Mouse (Mus musculus) NIH3T3 (cell line): ENCODE measurements at regions not wholly inside any gene's neighbourhood (a gene's known extent, or its start where the extent isn't known, plus 50 kb on each side); places are given as distances from the start of the nearest gene placed in this dataset.

Experiments
- DNase-seq: peaks from one replicate; pipeline ENCODE4 v3.0.0-alpha.2; 2012; ENCODE audit warnings: low read depth

DNA sequence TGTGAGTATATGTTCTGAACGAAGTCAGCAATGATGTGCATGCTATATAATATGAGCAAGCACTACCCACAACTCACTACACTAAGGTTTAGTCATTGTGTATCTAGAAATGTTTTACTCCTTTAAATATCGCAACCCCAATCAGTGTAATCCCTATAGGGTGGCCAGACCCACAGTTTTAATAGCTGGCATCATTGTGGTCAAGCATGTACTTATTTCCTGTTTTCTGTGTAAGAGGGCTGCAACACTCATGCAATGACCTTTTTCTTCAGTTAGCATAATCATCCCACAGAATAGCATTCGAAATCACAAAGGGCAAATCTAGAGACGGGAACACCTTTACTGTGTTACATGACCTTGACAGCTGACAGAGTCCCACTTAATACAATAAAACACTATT, 333.3 kb downstream of the Insc start:
- no peak for DNase-seq

DNA sequence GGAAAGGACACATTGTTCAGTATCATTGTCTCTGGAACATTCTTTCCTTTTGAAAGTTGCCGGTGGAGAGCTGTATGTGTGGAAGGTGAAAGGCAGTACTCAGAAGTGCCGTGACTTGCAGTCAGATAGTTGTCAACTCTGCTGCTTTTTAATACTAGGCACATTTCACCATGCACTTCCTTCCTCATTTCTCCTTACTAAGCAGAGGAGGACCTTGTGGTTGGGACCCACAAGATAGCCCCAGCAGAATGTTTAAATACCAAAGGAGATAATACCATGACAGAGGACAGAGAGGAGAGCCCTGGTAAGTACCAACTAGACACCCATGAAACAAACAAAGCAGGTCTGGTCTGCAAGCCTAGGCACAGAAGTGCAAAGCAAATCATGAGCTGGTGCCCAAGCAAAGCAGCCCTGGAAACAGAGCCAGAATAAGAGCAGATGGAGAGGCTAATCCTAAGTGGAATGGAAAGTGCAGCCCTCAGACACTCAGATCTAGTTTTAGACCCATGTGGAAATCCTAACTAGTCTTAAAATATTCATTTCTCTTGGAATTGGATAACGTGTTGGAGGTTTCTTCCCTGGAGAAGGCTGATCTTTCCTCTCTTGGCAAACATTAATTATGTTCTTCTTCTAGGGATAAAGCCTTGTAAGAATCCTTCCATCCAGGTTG, 341.4 kb downstream of the Insc start:
- no peak for DNase-seq

DNA sequence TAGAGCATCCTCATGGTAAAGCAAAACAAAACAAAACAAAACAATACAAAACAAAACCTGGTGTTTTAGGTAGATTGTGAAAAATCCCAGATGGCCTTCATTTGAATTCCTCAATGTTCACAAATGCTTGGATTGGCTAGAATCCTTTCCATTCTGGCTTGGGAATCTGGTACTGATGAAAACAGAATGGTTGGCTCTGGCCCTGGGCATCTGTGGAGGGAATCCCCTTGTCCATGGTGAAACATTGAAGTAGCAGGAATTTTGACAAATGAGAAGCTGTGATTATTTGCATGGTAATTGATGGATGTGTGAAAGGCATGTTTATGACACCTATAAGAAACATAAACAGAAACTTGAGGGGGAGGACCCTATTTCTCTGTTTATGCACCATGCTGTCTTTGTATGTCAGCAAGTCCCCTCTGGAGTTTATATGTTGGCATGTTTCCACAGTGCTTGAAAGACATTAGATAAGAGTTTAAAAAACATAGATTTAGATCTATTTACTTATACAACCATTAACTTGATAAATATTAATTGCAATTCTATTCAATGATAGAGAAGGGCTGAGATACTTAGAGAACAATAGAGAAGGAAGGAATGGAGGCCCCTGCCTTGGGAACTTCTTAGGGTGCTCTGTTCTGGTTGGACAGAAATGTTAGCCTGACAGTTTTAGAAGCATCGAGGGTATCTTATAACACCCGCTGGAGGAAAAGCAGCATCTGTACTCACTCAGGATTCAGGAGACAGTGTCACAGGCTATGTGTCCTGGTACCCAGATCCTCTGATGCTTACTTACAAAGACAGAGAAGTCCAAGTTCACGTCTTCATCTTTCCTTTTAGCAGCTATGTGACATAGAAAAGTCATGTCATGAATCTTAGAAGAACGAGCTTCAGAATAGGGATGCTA, 343.3 kb downstream of the Insc start:
- DNase-seq = no peak

DNA sequence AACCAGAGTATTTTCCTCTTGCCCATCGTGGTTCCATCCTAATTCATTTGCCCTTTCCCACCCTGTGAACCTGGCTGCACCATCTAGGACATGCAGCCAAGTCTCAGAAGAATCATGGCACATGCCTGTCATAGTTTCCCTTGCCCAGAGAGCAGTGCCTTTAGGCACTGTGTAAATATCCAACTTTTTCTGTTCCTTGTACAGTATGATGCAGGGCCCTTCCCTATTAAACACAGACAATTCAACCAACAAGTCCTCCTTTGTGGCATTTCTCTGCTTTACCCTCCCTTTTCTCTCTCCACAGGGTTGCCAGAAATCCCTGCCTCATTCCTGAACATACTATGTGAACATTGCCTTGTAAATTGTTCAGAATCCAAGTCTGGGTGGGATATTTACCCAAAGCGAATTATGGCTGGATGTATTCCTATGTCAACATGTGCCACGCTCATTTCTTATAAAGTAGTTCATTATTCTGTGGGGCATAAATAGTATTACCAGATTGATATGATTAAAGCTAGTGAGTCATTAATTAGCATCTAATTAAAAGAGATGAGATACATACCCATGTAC, 349.1 kb downstream of the Insc start:
- DNase-seq = no peak

DNA sequence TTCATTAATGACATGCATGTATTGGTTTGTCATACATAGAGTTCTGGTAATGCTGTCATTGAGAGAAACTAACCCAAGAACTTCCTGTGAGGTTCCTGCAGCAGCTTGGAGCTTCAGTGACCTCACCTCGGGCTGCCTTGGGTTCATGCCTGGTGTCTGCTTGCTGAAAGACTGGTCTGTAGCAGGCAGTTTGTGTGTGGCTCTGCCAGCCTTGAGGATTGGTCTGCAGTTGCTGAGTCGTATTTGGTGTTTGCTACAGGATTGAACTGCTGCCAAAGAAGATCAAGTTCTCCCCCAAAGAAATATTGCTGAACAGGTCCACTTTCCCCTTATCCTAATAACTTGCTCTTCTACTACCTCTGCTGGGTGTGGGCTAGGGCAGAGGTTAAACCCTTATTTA, 362.5 kb downstream of the Insc start:
- DNase-seq = no peak

DNA sequence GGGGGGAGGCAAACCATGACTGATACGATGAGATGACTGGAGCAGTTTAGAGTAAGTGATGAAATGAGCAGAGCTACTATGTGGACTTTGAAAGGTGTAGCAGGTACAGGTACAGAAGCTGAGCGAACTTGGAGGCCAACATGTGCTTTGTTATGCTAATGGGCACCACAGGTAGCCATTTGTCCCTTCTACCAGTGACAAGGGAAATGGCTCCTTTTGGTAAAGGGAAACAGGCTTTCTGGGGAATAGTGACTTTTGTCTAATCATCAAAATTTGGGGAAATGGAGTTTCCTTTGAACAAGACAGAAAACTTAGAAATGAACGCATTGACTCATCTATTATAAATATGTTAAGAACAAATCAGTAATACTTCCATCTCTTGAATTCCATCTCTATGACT, 368.8 kb downstream of the Insc start:
- DNase-seq = no peak

DNA sequence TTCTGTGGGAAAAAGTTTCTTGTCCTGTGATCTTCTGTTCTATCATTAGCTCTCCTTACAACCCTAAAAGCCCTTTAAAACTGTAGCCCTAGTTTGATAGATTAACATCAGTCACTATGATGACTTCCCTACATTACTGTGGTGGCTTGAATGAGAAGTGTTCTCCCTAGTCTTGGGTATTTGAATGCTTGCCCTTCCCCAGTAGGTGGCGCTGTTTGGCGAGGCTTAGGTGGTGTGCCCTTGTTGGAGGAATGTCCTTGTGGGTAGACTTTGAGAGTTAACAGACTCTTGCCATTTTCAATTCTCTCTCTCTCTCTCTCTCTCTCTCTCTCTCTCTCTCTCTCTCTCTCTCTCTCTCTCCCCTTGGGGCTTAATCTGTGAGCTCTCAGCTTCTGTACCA, 379.8 kb downstream of the Insc start:
- DNase-seq = no peak

DNA sequence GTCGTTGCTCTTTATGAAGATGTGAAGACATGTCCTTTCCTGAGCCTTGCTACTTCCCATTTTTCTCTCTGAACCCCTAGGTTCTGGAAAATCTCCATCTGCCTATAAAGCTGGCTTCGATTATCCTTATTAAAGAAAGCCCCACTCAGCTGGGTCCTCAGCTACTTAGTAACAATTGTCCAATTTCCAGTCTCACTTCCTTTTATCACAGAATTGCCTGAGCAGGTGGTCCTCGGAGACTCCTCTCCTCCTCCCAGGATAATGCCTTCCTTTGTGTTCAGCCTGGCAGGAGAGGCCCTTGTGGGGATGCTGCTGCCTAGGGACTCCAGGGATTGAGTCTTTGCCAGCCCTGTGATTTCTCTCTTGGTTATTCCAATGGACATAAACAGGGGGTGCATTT, 385.5 kb downstream of the Insc start:
- no peak for DNase-seq

DNA sequence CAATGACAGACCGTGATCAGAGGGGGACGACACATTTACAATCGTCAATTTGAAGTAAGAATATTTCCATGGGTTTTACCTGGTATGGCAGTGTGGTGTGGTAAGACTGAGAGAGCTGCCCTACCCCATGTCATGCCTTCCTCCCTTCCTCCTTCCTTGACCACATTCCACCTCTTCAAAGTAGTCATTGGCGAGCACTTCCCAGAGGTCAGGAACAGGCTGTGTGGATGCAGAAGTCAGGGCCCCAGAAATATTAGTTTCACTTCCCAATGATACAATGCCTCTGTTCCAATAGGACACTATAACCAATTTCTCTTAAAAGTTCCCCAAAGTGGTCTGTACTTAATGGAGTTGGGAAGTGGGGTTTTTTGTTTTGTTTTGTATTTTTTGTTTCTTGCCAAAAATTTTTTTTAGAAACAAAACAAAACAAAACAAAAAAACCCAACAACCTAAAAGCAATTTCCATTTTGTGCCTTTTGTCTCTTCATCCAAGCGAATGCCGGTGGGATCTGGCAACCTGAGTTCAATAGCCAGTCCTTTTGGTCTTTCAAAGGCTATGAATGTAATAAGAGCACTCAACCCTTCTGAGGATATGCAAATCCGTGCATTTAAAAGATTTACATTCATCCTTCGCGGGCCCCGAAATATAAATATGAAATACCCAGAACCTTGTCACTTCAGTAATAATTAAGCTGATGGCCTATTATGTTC, 387.9 kb downstream of the Insc start:
- no peak for DNase-seq

DNA sequence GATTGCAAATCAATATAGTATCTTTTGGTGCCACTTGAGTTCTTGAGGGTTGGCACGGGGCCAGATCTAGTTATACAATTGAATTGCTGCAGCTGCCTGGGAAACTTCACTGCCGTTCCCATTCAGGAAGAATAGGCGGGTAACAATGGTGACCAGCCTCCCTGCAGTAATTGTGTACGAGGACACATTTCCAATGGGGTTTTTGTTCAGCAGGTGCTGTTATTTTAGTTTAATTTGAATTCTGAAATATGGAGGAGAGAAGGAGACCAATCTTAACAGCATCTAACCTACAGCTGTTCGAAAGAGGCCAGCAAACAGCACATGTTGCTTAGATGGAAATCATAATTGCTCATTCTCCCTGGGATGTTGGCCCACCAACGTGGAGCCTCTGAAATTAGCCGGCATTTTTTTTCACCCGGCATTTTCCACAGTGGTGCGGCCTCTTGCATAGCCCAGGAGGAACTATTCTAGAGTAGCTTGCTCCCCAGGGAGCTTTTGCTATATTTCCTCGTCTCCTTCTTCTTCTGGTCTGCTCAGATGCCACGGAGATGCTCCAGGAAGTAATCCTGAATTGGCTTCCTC, 388.6 kb downstream of the Insc start:
- peak; percentile 3 for DNase-seq

DNA sequence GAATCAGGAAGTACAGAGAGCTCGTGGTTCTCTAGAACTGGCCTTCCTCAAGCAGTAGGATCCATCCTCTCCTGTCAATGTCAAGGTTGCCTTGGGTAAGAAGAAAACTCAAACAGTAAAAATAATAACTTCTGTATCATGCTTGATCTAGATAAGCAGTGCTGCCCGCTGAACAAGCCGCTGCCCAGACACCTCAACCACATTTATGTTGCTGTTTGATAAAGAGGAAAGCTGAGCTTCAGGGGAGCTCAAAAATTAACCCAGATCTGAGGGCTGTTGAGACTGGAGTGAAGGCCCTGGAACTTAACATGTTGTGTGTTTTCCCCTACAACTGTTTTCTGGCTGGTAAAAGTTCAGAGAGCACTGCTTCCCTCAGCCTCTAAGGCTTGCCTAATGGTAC, 389.1 kb downstream of the Insc start:
- DNase-seq = no peak

DNA sequence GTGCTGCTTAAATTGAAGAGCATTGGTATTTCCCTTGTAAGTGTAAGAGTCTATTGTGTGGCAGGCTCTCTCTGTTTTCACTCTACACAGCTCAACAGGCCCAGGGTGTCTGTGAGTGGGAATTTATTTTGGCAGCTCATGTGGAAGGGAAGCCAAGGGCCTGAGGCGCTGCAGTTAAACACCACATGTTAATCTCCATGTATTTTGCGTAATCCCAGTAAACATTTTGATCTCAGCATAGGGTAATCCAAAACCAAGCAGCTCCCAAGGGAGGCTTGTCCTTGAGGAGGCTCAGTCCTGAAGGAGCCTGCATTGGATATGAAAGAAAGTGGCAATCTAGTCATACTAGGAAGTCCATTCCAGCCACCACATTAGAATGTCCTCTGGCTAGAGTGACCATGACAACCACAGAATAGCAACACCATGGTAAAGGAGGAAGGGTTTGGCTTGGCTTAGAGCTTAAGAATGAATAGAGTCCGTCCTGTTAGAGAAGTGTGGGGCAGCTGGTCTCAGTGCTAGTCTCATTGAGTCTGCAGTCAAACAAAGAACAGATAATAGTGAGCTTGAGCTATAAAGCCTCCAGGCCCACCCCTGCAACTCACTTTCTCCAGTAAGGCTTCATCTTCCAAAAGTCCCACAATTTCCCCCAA, 391.6 kb downstream of the Insc start:
- DNase-seq = no peak

DNA sequence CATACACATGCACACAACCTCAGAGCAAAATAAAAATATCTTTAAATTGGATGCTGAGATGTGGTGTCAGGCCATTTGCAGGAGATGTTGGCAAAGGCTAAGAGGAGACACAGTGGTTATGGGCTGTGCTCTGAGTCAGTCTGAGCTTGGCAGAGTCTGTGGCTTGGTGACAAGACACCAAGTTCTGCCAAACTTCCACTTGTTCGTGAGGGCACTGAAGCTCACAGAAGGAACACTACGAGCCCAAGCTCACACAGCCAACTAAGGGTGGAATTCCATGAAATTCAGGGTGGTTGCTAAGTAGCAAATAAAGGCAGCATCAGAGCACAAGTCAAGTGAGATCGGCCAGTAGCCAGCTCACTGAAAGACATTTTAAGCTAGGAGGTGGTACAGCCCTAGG, 396.8 kb downstream of the Insc start:
- no peak for DNase-seq

DNA sequence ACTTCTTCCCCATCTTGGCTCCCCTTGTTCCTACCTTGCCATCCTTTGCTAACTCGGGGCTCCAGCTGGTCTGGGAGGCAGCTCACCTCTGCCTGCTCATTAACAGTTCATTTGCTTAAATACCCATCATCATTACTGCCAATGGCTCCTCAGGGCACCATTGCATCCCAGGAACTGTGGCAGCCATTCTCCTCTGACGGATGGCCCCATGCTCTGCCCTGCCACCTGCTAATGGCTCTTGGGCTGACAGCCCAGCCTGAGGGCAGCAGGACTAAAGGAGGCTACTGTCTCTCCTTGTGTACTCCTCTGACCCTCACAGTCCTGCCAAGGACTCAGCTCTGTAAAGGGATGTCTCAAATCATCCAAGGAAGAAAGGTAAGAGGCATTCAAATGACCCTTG, 398.7 kb downstream of the Insc start:
- no peak for DNase-seq

DNA sequence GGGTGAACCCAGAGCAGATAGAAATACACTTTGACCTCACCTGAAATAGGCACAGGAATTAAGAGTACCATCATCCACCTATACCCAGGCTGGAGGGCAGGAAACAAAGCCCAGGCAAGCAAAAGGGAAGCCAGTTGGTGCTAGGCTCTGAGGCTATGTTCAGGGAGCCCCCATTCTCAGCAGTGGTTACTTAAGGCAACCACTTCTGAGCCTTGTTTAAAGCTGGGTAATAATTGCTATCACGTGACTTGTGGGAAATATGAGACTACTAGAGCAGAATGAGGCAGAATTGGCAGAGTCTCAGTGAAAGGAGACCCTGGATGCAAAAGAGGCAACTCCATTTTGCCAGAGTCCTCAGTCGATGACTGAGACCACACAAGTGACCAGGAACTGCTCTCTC, 401.5 kb downstream of the Insc start:
- DNase-seq = no peak

DNA sequence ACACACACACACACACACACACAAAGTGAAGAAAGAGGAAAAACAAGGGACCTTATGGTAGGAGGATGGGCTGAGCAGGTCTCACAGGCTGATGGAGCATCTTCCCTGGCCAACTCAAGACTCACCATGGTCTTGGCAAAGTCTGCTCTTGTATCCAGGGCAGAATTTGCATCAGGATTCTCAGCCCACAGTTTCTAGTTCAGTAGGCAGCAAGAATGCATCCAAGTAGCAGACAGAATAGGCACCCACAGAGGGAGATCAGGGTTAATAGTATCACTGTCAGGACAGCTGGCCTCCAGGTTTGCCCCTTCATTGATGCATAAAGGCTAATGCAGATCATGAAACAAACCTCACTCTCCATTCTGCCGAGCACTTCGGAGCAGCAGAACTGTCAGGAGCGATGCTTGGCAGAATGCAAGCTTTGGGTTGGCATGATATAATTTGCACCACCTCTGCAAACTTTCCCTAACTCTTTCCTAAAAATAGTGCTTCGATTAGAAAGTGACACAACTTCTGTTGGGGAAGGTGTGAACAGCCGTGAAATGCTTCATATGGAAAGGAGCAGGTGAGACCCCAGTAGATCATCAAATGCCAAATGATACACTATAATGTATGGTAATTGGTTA, 404.0 kb downstream of the Insc start:
- DNase-seq = no peak

DNA sequence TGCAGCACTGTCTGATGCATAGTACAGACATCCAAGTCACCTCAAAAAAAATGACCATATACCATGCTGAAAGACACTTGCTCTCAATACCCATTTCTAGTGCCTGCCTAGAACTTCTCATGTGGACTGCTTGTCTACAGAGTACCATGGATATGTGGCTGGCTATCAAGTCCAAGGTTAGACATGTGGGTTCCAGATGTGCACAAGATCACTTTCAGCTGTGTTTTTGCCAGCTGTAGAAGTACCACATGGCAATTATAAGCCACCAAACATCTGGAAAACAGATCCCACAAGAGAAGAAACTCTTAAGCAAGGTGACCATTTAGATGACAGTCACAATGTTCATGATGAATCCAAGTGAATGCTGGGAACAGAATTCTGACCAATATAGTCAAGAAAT, 409.8 kb downstream of the Insc start:
- no peak for DNase-seq

DNA sequence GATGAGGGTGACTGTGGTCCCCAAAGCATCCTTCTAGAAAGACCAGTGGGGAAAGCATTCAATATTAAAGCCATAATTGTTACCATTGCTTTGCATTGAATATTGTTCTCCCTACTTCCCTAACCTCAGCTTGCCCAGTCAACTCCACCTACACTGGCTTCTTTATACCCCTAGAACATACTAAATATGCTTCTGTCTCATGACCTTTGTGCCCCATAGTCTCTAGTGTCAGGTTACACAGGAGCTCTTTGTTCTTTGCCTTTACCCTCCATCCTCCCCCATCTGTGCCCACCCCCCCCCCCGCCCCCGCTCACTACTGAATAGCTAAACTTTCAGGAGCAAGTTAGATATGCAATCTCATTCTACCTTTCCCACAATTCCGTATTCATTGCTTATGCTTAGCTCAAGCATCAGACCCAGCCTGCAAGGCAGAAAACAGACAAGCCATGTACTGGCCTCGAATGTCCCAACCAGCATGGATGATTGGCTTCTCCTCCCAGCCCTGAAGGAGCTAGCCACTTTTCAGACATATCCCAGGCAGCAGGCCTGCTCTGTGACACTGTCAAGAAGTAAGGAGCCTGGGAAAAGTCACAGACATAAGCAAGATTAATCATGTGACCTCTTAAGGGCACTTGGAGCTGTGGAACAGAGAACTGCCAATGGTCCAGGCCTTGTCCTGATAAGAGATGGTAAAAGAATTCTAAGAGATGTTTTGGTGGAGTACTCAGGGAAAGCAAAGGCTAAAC, 410.4 kb downstream of the Insc start:
- no peak for DNase-seq

DNA sequence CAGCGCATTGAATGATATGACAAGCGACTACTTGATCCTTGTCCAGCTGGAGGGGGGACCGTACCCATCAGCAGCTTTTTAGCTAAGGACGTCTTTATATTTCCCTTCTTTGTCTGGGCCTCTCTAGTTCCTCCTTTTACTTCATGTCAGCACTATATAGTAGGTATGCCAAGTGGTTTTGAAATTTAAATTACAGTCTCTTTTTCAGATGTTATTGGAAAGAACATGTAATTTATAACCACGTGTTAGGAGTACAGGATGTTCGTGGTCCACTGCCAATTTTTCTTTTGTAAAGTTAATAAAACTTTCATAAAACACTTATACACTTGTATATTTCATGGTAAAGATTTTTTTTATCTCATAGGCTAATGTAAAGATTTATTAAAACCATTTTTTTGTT, 426.5 kb downstream of the Insc start:
- no peak for DNase-seq

DNA sequence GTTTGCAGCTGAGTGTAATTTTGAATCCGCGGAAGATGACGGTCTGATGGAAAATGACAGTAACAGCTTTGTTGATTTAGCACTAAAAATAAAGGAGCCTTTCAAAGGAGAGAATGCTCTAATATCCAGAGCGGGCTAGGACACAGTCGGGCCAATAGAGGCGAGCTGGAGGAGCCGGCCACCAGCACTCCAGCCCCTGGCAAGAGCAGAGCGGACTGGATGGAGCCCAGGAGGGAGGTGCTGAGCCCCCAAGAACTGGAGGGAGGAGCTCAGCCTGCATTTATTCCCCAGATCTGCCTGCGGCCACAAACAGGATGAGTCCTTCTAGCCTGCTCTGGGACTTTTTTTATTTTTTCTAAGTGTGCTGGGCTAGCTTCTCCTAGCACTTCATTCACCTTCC, 426.9 kb downstream of the Insc start:
- DNase-seq = no peak

DNA sequence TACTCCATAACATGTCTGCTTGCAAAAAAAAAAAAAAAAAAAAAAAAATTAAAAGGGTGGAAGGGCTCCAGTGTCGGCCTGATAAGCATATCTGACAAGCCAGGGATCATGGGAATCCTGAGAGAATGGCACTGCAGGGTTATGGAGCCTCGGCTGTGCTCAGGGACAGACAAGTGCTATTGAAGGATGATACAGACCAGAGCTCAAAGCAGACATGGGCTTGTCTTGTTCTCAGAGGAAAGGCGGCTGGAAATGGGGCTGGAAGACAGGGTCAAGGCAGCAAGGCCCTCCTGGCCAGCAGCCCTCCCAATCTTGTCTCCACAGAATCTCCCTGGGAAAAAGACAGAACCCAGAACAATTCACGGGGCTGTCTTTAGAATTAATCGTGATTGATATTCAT, 449.0 kb downstream of the Insc start:
- DNase-seq = no peak
